Mouse (Mus musculus) forebrain, embryonic 14.5 days (tissue): Measurements from ENCODE around the gene Gm7544. TPM values are rescaled to one million over a fixed set of nuclear protein-coding genes. Genes with fewer than 3 reads are reported as not detected.
"Not testable (repeated sequence)": the region's sequence is repeated elsewhere in the genome, so short reads cannot be mapped to it uniquely, and the experiment has no call there.

ENCODE experiments used
- ATAC-seq: fragments of 200-750 bp; cut with Nextera tagmentation; 2 replicates; pipeline ENCODE4 v1.8.0; 2017; ENCODE audit warnings: mild to moderate bottlenecking, moderate library complexity
- DNase-seq: peaks from one replicate; pipeline ENCODE4 v3.0.0-alpha.2; 2015; ENCODE audit warnings: low spot score
- H3K27ac ChIP-seq: fragments of 300-500 bp; sonication (generic); 2 replicates; pipeline ENCODE4 v1.5.1; 2014; ENCODE audit warnings: low read depth, mild to moderate bottlenecking, control low read depth, low read length, moderate library complexity
- H3K27me3 ChIP-seq: fragments of 300-500 bp; sonication (generic); replicated peaks from 2 replicates; pipeline ENCODE4 v1.6.1; 2014; ENCODE audit warnings: low read length, control low read depth, mixed read lengths; ENCODE audit not compliant: control insufficient read depth, insufficient read depth
- H3K36me3 ChIP-seq: fragments of 300-500 bp; sonication (generic); 2 replicates; pipeline ENCODE4 v1.6.1; 2014; ENCODE audit warnings: low read length, control low read depth; ENCODE audit not compliant: control insufficient read depth, insufficient read depth
- H3K4me1 ChIP-seq: fragments of 300-500 bp; sonication (generic); 2 replicates; pipeline ENCODE4 v1.6.1; 2014; ENCODE audit warnings: antibody characterized with exemption, low read length, control low read depth; ENCODE audit not compliant: control insufficient read depth, insufficient read depth
- H3K4me2 ChIP-seq: fragments of 300-500 bp; sonication (generic); 2 replicates; pipeline ENCODE4 v1.6.1; 2014; ENCODE audit warnings: mild to moderate bottlenecking, control low read depth, low read length
- H3K4me3 ChIP-seq: fragments of 300-500 bp; sonication (generic); 2 replicates; pipeline ENCODE4 v1.5.1; 2014; ENCODE audit warnings: low read depth, low read length, control low read depth
- H3K9ac ChIP-seq: fragments of 300-500 bp; sonication (generic); 2 replicates; pipeline ENCODE4 v1.6.1; 2014; ENCODE audit warnings: mild to moderate bottlenecking, low read length, control low read depth, moderate library complexity
- H3K9me3 ChIP-seq: fragments of 300-500 bp; sonication (generic); replicated peaks from 2 replicates; pipeline ENCODE4 v1.6.1; 2016; ENCODE audit warnings: low read length, control low read depth, mixed read lengths; ENCODE audit not compliant: control insufficient read depth
- WGBS: fragments of 180-500 bp; shearing (Covaris S2); extraction: QIAGEN DNeasy Blood & Tissue Kit; methylation state at CpG from one replicate; pipeline ENCODE4 v1.1.7; 2014; 5-methylcytosine and 5-hydroxymethylcytosine counted together
- polyA plus RNA-seq: library from polyadenylated mRNA; unstranded; fragments of >200 nt; fragmentation: Nextera tagmentation; extraction: Ambion mirVana; gene quantifications from 2 replicates; pipeline ENCODE4 v1.2.1, GENCODE M21; 2014

The Gm7544 gene
- polyA plus RNA-seq, 1 experiment from 2014 or later = not detected

GRCm38 (mm10) chr1:82975750-82976149 is 19.9 kb upstream of the Gm7544 start:
- 86% methylated on average over 5 of the region's 5 CpGs for WGBS
- Histone ChIP-seq H3K36me3 (no peaks in the 10 kb centered on the region), H3K4me2 (no peak overlapping the region), H3K9me3 (no peaks in the 10 kb centered on the region), H3K4me3 (no peak overlapping the region), H3K27me3 (no peaks in the 10 kb centered on the region), H3K27ac (no peak overlapping the region), H3K9ac (no peak overlapping the region), H3K4me1 (no peaks in the 10 kb centered on the region)
- no peak for ATAC-seq
- DNase-seq = no peak

GRCm38 (mm10) chr1:82974342-82974741 is 18.5 kb upstream of the Gm7544 start:
- 91% methylated on average over 9 of the region's 9 CpGs for WGBS
- no peak overlapping the region for H3K9ac ChIP-seq
- ATAC-seq = no peak
- no peaks in the 10 kb centered on the region for H3K27me3 ChIP-seq
- H3K27ac ChIP-seq = no peak overlapping the region
- H3K4me3 ChIP-seq = no peak overlapping the region
- no peaks in the 10 kb centered on the region for H3K36me3 ChIP-seq
- no peak for DNase-seq
- no peaks in the 10 kb centered on the region for H3K9me3 ChIP-seq
- H3K4me2 ChIP-seq = no peak overlapping the region
- no peaks in the 10 kb centered on the region for H3K4me1 ChIP-seq

- ATAC-seq (no peak), DNase-seq (no peak)
- Histone ChIP-seq H3K27me3 (no peaks in the 10 kb centered on the region), H3K4me2 (no peak overlapping the region), H3K4me1 (no peaks in the 10 kb centered on the region), H3K9me3 (no peaks in the 10 kb centered on the region), H3K27ac (no peak overlapping the region), H3K36me3 (no peaks in the 10 kb centered on the region), H3K9ac (no peak overlapping the region), H3K4me3 (no peak overlapping the region)
- WGBS = 79% methylated on average over 6 of the region's 6 CpGs
Measured at GRCm38 (mm10) chr1:82973901-82974300, 18.1 kb upstream of the Gm7544 start.

GRCm38 (mm10) chr1:82973244-82973643 is 17.4 kb upstream of the Gm7544 start:
- no peaks in the 10 kb centered on the region for H3K4me1 ChIP-seq
- H3K27me3 ChIP-seq = no peaks in the 10 kb centered on the region
- ATAC-seq = no peak
- no peaks in the 10 kb centered on the region for H3K36me3 ChIP-seq
- no peak for DNase-seq
- no peak overlapping the region for H3K4me3 ChIP-seq
- no peak overlapping the region for H3K27ac ChIP-seq
- WGBS = 93% methylated on average over 1 of the region's 1 CpGs
- H3K9me3 ChIP-seq = no peaks in the 10 kb centered on the region
- H3K4me2 ChIP-seq = no peak overlapping the region
- no peak overlapping the region for H3K9ac ChIP-seq

GRCm38 (mm10) chr1:82972046-82972445 is 16.2 kb upstream of the Gm7544 start:
- Histone ChIP-seq H3K4me3 (no peak overlapping the region), H3K9ac (no peak overlapping the region), H3K36me3 (no peaks in the 10 kb centered on the region), H3K4me2 (no peak overlapping the region), H3K9me3 (no peaks in the 10 kb centered on the region), H3K4me1 (no peaks in the 10 kb centered on the region), H3K27ac (no peak overlapping the region), H3K27me3 (no peaks in the 10 kb centered on the region)
- WGBS = 72% methylated on average over 4 of the region's 4 CpGs
- ATAC-seq (no peak), DNase-seq (no peak)

GRCm38 (mm10) chr1:82966413-82966812 is 10.6 kb upstream of the Gm7544 start:
- H3K4me2 ChIP-seq = no peak overlapping the region
- WGBS = 74% methylated on average over 3 of the region's 3 CpGs
- no peak overlapping the region for H3K9ac ChIP-seq
- no peak overlapping the region for H3K4me3 ChIP-seq
- ATAC-seq (no peak), DNase-seq (no peak)
- no peaks in the 10 kb centered on the region for H3K36me3 ChIP-seq
- H3K27me3 ChIP-seq = no peaks in the 10 kb centered on the region
- no peak overlapping the region for H3K27ac ChIP-seq
- H3K4me1 ChIP-seq = no peaks in the 10 kb centered on the region
- no peaks in the 10 kb centered on the region for H3K9me3 ChIP-seq

- no peaks in the 10 kb centered on the region for H3K9me3 ChIP-seq
- H3K27me3 ChIP-seq = no peaks in the 10 kb centered on the region
- WGBS = 91% methylated on average over 11 of the region's 11 CpGs
- no peak within 1 kb of the TSS for H3K4me2 ChIP-seq
- no peaks in the 10 kb centered on the region for H3K36me3 ChIP-seq
- no peak within 1 kb of the TSS for H3K4me3 ChIP-seq
- no peaks in the 10 kb centered on the region for H3K4me1 ChIP-seq
- DNase-seq (no peak), ATAC-seq (no peak)
- no peak within 1 kb of the TSS for H3K27ac ChIP-seq
- H3K9ac ChIP-seq = no peak within 1 kb of the TSS
Measured at GRCm38 (mm10) chr1:82959870-82960385, 4.1 kb upstream of the Gm7544 start, which contains the start of gene Gm47955. TSS of gene Gm47955 (plus strand) at chr1:82960286.

GRCm38 (mm10) chr1:82948601-82949000 is 7.2 kb downstream of the Gm7544 start:
- no peaks in the 10 kb centered on the region for H3K9me3 ChIP-seq
- no peak overlapping the region for H3K27ac ChIP-seq
- DNase-seq (no peak), ATAC-seq (no peak)
- H3K27me3 ChIP-seq = no peaks in the 10 kb centered on the region
- H3K4me3 ChIP-seq = no peak overlapping the region
- no peaks in the 10 kb centered on the region for H3K4me1 ChIP-seq
- no peaks in the 10 kb centered on the region for H3K36me3 ChIP-seq
- no peak overlapping the region for H3K4me2 ChIP-seq
- 81% methylated on average over 2 of the region's 2 CpGs for WGBS
- H3K9ac ChIP-seq = no peak overlapping the region

GRCm38 (mm10) chr1:82946029-82946428 is 9.8 kb downstream of the Gm7544 start:
- H3K9me3 ChIP-seq, H3K27me3 ChIP-seq, H3K27ac ChIP-seq, H3K36me3 ChIP-seq, H3K9ac ChIP-seq, H3K4me1 ChIP-seq, ATAC-seq, DNase-seq, H3K4me3 ChIP-seq, H3K4me2 ChIP-seq: not testable (repeated sequence)
- WGBS = 96% methylated on average over 2 of the region's 2 CpGs
